Mouse (Mus musculus): ENCODE results near the gene Ano10. TPM values are rescaled to one million over a fixed set of nuclear protein-coding genes. Genes with fewer than 3 reads are reported as not detected.

Ano10 gene
- polyA plus RNA-seq, 1 experiment from 2014 or later = 39.0 TPM

GRCm38 (mm10) chr9:122152501-122152900, 141.7 kb downstream of the Ano10 start:
- H3K4me3 ChIP-seq = no peak overlapping the region
- H3K36me3 ChIP-seq = peaks cover 11% of the 10 kb centered on the region
- H3K4me1 ChIP-seq = no peaks in the 10 kb centered on the region
- H3K4me2 ChIP-seq (replicated peaks) = no peak overlapping the region
- no peak for ATAC-seq (ENCODE audit: insufficient number of reproducible peaks, insufficient read depth, low FRiP score, low TSS enrichment)
- H3K27me3 ChIP-seq = no peaks in the 10 kb centered on the region
- H3K9ac ChIP-seq = no peak overlapping the region
- 68% methylated on average over 1 of the region's 1 CpGs for WGBS
- H3K27ac ChIP-seq = no peak overlapping the region
- H3K9me3 ChIP-seq = no peaks in the 10 kb centered on the region

- H3K4me3 ChIP-seq = no peak overlapping the region
Observed at GRCm38 (mm10) chr9:122152063-122152462, 142.2 kb downstream of the Ano10 start.

GRCm38 (mm10) chr9:122149997-122150826, 144.0 kb downstream of the Ano10 start:
- Histone ChIP-seq H3K9me3 (no peaks in the 10 kb centered on the region), H3K36me3 (0 out of 2 replicates have a peak, but pooled peaks cover 14% of the 10 kb centered on the region), H3K27ac (no peak overlapping the region), H3K9ac (no peak overlapping the region), H3K27me3 (no peaks in the 10 kb centered on the region), H3K4me3 (no peak overlapping the region), H3K4me1 (no peaks in the 10 kb centered on the region), H3K4me2 (replicated peaks) (no peak overlapping the region)
- ATAC-seq (ENCODE audit: insufficient number of reproducible peaks, insufficient read depth, low FRiP score, low TSS enrichment) = no peak
- WGBS = 91% methylated on average over 9 of the region's 9 CpGs

More at GRCm38 (mm10) chr9:122152063-122152462, 142.2 kb downstream of the Ano10 start:
- Histone ChIP-seq H3K27ac (no peak overlapping the region), H3K27me3 (no peaks in the 10 kb centered on the region), H3K4me1 (no peaks in the 10 kb centered on the region), H3K9me3 (no peaks in the 10 kb centered on the region), H3K4me2 (replicated peaks) (no peak overlapping the region), H3K9ac (no peak overlapping the region), H3K36me3 (peaks cover 6% of the 10 kb centered on the region)
- WGBS = 87% methylated on average over 4 of the region's 4 CpGs
- no peak for ATAC-seq (ENCODE audit: insufficient number of reproducible peaks, insufficient read depth, low FRiP score, low TSS enrichment)

GRCm38 (mm10) chr9:122148356-122148755, 145.9 kb downstream of the Ano10 start:
- no peak overlapping the region for H3K27ac ChIP-seq
- 88% methylated on average over 3 of the region's 3 CpGs for WGBS
- ATAC-seq (ENCODE audit: insufficient number of reproducible peaks, insufficient read depth, low FRiP score, low TSS enrichment) = no peak

GRCm38 (mm10) chr9:122146124-122146870, 147.9 kb downstream of the Ano10 start:
- Histone ChIP-seq H3K27me3 (no peaks in the 10 kb centered on the region), H3K9ac (no peak overlapping the region), H3K9me3 (no peaks in the 10 kb centered on the region), H3K36me3 (peaks cover 26% of the 10 kb centered on the region), H3K4me1 (peaks cover 6% of the 10 kb centered on the region; the same call in 1 of the 2 replicates), H3K4me2 (replicated peaks) (no peak overlapping the region), H3K27ac (no peak overlapping the region), H3K4me3 (no peak overlapping the region)
- WGBS = 77% methylated on average over 4 of the region's 4 CpGs
- ATAC-seq (ENCODE audit: insufficient number of reproducible peaks, insufficient read depth, low FRiP score, low TSS enrichment) = no peak

More at GRCm38 (mm10) chr9:122148356-122148755, 145.9 kb downstream of the Ano10 start:
- no peak overlapping the region for H3K4me3 ChIP-seq
- no peak overlapping the region for H3K4me2 ChIP-seq (replicated peaks)
- H3K9me3 ChIP-seq = no peaks in the 10 kb centered on the region
- no peaks in the 10 kb centered on the region for H3K27me3 ChIP-seq
- H3K36me3 ChIP-seq = peaks cover 26% of the 10 kb centered on the region
- no peak overlapping the region for H3K9ac ChIP-seq
- H3K4me1 ChIP-seq = no peaks in the 10 kb centered on the region

GRCm38 (mm10) chr9:122145677-122146076, 148.5 kb downstream of the Ano10 start:
- H3K4me2 ChIP-seq (replicated peaks) = no peak overlapping the region
- ATAC-seq (ENCODE audit: insufficient number of reproducible peaks, insufficient read depth, low FRiP score, low TSS enrichment) = no peak
- peaks cover 6% of the 10 kb centered on the region; the same call in 1 of the 2 replicates for H3K4me1 ChIP-seq
- no peaks in the 10 kb centered on the region for H3K27me3 ChIP-seq
- H3K27ac ChIP-seq = no peak overlapping the region
- H3K4me3 ChIP-seq = no peak overlapping the region
- peaks cover 26% of the 10 kb centered on the region for H3K36me3 ChIP-seq
- no peak overlapping the region for H3K9ac ChIP-seq
- no peaks in the 10 kb centered on the region for H3K9me3 ChIP-seq

- peaks cover 6% of the 10 kb centered on the region; the same call in 1 of the 2 replicates for H3K4me1 ChIP-seq
- no peaks in the 10 kb centered on the region for H3K27me3 ChIP-seq
- no peak for ATAC-seq (ENCODE audit: insufficient number of reproducible peaks, insufficient read depth, low FRiP score, low TSS enrichment)
- no peak overlapping the region for H3K4me3 ChIP-seq
- no peak overlapping the region for H3K27ac ChIP-seq
- H3K36me3 ChIP-seq = peaks cover 26% of the 10 kb centered on the region
- 96% methylated on average over 3 of the region's 3 CpGs for WGBS
- no peak overlapping the region for H3K4me2 ChIP-seq (replicated peaks)
- no peak overlapping the region for H3K9ac ChIP-seq
- no peaks in the 10 kb centered on the region for H3K9me3 ChIP-seq
Observed at GRCm38 (mm10) chr9:122144776-122145175, 149.4 kb downstream of the Ano10 start.

- no peak overlapping the region for H3K4me2 ChIP-seq (replicated peaks)
- H3K4me3 ChIP-seq = no peak overlapping the region
- WGBS = 67% methylated on average over 1 of the region's 1 CpGs
- H3K9ac ChIP-seq = no peak overlapping the region
- H3K4me1 ChIP-seq = peaks cover 8% of the 10 kb centered on the region; the same call in 1 of the 2 replicates
- no peak for ATAC-seq (ENCODE audit: insufficient number of reproducible peaks, insufficient read depth, low FRiP score, low TSS enrichment)
- no peaks in the 10 kb centered on the region for H3K27me3 ChIP-seq
- H3K27ac ChIP-seq = no peak overlapping the region
- no peaks in the 10 kb centered on the region for H3K9me3 ChIP-seq
- peaks cover 29% of the 10 kb centered on the region for H3K36me3 ChIP-seq
Observed at GRCm38 (mm10) chr9:122143219-122143618, 151.0 kb downstream of the Ano10 start.

- Histone ChIP-seq H3K4me3 (no peak overlapping the region), H3K36me3 (peaks cover 16% of the 10 kb centered on the region), H3K9me3 (no peaks in the 10 kb centered on the region), H3K27ac (no peak overlapping the region), H3K4me1 (peaks cover 8% of the 10 kb centered on the region; the same call in 1 of the 2 replicates), H3K4me2 (replicated peaks) (no peak overlapping the region), H3K9ac (no peak overlapping the region), H3K27me3 (no peaks in the 10 kb centered on the region)
- 64% methylated on average over 2 of the region's 2 CpGs for WGBS
- ATAC-seq (ENCODE audit: insufficient number of reproducible peaks, insufficient read depth, low FRiP score, low TSS enrichment) = no peak
Observed at GRCm38 (mm10) chr9:122139236-122139635, 155.0 kb downstream of the Ano10 start.

- ATAC-seq (ENCODE audit: insufficient number of reproducible peaks, insufficient read depth, low FRiP score, low TSS enrichment) = no peak
- no peak overlapping the region for H3K27ac ChIP-seq
- 94% methylated on average over 4 of the region's 4 CpGs for WGBS
Observed at GRCm38 (mm10) chr9:122138371-122139029, 155.7 kb downstream of the Ano10 start.

GRCm38 (mm10) chr9:122137960-122138359, 156.3 kb downstream of the Ano10 start:
- no peak overlapping the region for H3K4me3 ChIP-seq
- no peak overlapping the region for H3K4me2 ChIP-seq (replicated peaks)
- no peaks in the 10 kb centered on the region for H3K9me3 ChIP-seq
- peaks cover 14% of the 10 kb centered on the region for H3K36me3 ChIP-seq
- peaks cover 5% of the 10 kb centered on the region; the same call in 1 of the 2 replicates for H3K4me1 ChIP-seq
- no peak overlapping the region for H3K27ac ChIP-seq
- H3K9ac ChIP-seq = no peak overlapping the region
- no peaks in the 10 kb centered on the region for H3K27me3 ChIP-seq
- no peak for ATAC-seq (ENCODE audit: insufficient number of reproducible peaks, insufficient read depth, low FRiP score, low TSS enrichment)
- 85% methylated on average over 1 of the region's 1 CpGs for WGBS

More at GRCm38 (mm10) chr9:122138371-122139029, 155.7 kb downstream of the Ano10 start:
- no peak overlapping the region for H3K9ac ChIP-seq
- H3K4me1 ChIP-seq = peaks cover 8% of the 10 kb centered on the region; the same call in 1 of the 2 replicates
- H3K4me2 ChIP-seq (replicated peaks) = no peak overlapping the region
- peaks cover 14% of the 10 kb centered on the region for H3K36me3 ChIP-seq
- no peaks in the 10 kb centered on the region for H3K27me3 ChIP-seq
- no peak overlapping the region for H3K4me3 ChIP-seq
- no peaks in the 10 kb centered on the region for H3K9me3 ChIP-seq

Measured in embryonic facial prominence, embryonic 12.5 days (tissue).